Mouse (Mus musculus): Measurements from ENCODE around the gene Dnajc28. TPM values are rescaled to one million over a fixed set of nuclear protein-coding genes. Genes with fewer than 3 reads are reported as not detected.
A peak's percentile ranks its signal among the peaks of the same experiment; 100 is the strongest.
"Not testable (repeated sequence)": the region's sequence is repeated elsewhere in the genome, so short reads cannot be mapped to it uniquely, and the experiment has no call there.

Dnajc28 gene
- polyA plus RNA-seq, 1 experiment from 2014 or later = 4.5 TPM

GRCm38 (mm10) chr16:91652191-91652590 is 33.4 kb upstream of the Dnajc28 start:
- DNase-seq (ENCODE audit: low spot score) = no peak
- WGBS = 95% methylated on average over 3 of the region's 3 CpGs
- no peak overlapping the region for H3K9ac ChIP-seq (ENCODE audit: low read depth, low read length)
- H3K27ac ChIP-seq (replicated peaks; ENCODE audit: low read depth, low read length) = no peak overlapping the region
- no peak overlapping the region for H3K4me3 ChIP-seq (ENCODE audit: low read depth, low read length)
- H3K4me1 ChIP-seq (ENCODE audit: control insufficient read depth, insufficient read depth, low read length) = peaks cover 4% of the 10 kb centered on the region
- no peaks in the 10 kb centered on the region for H3K27me3 ChIP-seq (replicated peaks; ENCODE audit: control insufficient read depth, insufficient read depth, low read length)
- H3K9me3 ChIP-seq (ENCODE audit: control insufficient read depth, low read length) = no peaks in the 10 kb centered on the region
- no peak overlapping the region for H3K4me2 ChIP-seq (ENCODE audit: low read depth, low read length)
- H3K36me3 ChIP-seq (ENCODE audit: control insufficient read depth, insufficient read depth, low read length) = peaks cover 58% of the 10 kb centered on the region
- ATAC-seq (ENCODE audit: low read depth) = no peak

DNA sequence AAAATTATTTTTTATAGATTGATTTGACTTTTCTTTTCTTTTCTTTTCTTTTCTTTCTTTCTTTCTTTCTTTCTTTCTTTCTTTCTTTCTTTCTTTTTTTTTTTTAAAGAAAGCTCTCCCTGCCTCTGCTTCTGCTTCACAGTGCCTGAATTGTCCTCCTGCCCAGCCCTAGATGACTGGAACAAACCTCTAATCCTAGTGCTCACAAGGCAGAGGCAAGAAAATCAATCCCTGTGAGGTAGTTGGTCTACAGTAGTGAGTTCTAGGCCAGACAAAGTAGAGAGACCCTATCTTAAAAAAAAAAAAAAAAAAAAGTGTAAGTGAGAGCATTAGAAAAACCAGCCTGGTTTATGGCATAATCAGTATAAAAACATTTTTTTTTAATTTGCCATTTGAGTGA is 31.0 kb upstream of the Dnajc28 start:
- Histone ChIP-seq H3K4me3 (ENCODE audit: low read depth, low read length) (no peak overlapping the region), H3K36me3 (ENCODE audit: control insufficient read depth, insufficient read depth, low read length) (peaks cover 34% of the 10 kb centered on the region), H3K27ac (replicated peaks; ENCODE audit: low read depth, low read length) (no peak overlapping the region), H3K9ac (ENCODE audit: low read depth, low read length) (no peak overlapping the region), H3K4me1 (ENCODE audit: control insufficient read depth, insufficient read depth, low read length) (peaks cover 4% of the 10 kb centered on the region), H3K27me3 (replicated peaks; ENCODE audit: control insufficient read depth, insufficient read depth, low read length) (no peaks in the 10 kb centered on the region), H3K9me3 (ENCODE audit: control insufficient read depth, low read length) (no peaks in the 10 kb centered on the region), H3K4me2 (ENCODE audit: low read depth, low read length) (peak overlapping the region; percentile 23; the same call in 1 of the 2 replicates)
- DNase-seq (ENCODE audit: low spot score) (no peak), ATAC-seq (ENCODE audit: low read depth) (no peak)

- Histone ChIP-seq H3K9me3 (ENCODE audit: control insufficient read depth, low read length) (no peaks in the 10 kb centered on the region), H3K9ac (ENCODE audit: low read depth, low read length) (peak overlapping the region; percentile 25; the same call in 1 of the 2 replicates), H3K36me3 (ENCODE audit: control insufficient read depth, insufficient read depth, low read length) (peaks cover 29% of the 10 kb centered on the region), H3K27ac (replicated peaks; ENCODE audit: low read depth, low read length) (no peak overlapping the region), H3K4me3 (ENCODE audit: low read depth, low read length) (peak overlapping the region; percentile 77), H3K4me1 (ENCODE audit: control insufficient read depth, insufficient read depth, low read length) (peaks cover 4% of the 10 kb centered on the region), H3K27me3 (replicated peaks; ENCODE audit: control insufficient read depth, insufficient read depth, low read length) (no peaks in the 10 kb centered on the region), H3K4me2 (ENCODE audit: low read depth, low read length) (peak overlapping the region; percentile 70)
- DNase-seq (ENCODE audit: low spot score) (no peak), ATAC-seq (ENCODE audit: low read depth) (no peak)
- 60% methylated on average over 3 of the region's 3 CpGs for WGBS
These were observed 30.4 kb upstream of the Dnajc28 start for GRCm38 (mm10) chr16:91649246-91649645.

DNA sequence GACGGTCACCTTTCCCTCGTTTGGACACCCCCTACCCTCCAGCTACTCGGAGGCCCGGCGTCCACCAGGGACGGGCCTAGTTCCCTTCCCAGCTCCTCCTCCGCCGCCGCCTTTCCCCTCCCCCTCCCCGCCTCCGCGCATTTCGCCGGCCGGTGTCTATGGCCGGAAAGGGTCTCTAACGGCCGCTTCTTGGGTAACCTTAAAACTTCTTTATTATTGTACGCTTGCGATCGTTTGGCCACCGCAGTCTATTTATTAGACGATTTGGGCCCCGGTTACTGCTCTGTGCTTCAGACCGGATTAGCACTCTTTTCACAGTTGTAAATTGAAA is 29.4 kb upstream of the Dnajc28 start:
- under 1% methylated on average over 25 of the region's 25 CpGs for WGBS
- ATAC-seq (ENCODE audit: low read depth) (peak; percentile 69), DNase-seq (ENCODE audit: low spot score) (peak; percentile 73)
- peak overlapping the region; percentile 70 for H3K4me2 ChIP-seq (ENCODE audit: low read depth, low read length)
- H3K27me3 ChIP-seq (replicated peaks; ENCODE audit: control insufficient read depth, insufficient read depth, low read length) = no peaks in the 10 kb centered on the region
- H3K27ac ChIP-seq (replicated peaks; ENCODE audit: low read depth, low read length) = peak overlapping the region; percentile 97
- peak overlapping the region; percentile 77 for H3K4me3 ChIP-seq (ENCODE audit: low read depth, low read length)
- H3K4me1 ChIP-seq (ENCODE audit: control insufficient read depth, insufficient read depth, low read length) = peaks cover 4% of the 10 kb centered on the region
- H3K36me3 ChIP-seq (ENCODE audit: control insufficient read depth, insufficient read depth, low read length) = peaks cover 22% of the 10 kb centered on the region
- H3K9me3 ChIP-seq (ENCODE audit: control insufficient read depth, low read length) = no peaks in the 10 kb centered on the region
- peak overlapping the region; percentile 89 for H3K9ac ChIP-seq (ENCODE audit: low read depth, low read length)

DNA sequence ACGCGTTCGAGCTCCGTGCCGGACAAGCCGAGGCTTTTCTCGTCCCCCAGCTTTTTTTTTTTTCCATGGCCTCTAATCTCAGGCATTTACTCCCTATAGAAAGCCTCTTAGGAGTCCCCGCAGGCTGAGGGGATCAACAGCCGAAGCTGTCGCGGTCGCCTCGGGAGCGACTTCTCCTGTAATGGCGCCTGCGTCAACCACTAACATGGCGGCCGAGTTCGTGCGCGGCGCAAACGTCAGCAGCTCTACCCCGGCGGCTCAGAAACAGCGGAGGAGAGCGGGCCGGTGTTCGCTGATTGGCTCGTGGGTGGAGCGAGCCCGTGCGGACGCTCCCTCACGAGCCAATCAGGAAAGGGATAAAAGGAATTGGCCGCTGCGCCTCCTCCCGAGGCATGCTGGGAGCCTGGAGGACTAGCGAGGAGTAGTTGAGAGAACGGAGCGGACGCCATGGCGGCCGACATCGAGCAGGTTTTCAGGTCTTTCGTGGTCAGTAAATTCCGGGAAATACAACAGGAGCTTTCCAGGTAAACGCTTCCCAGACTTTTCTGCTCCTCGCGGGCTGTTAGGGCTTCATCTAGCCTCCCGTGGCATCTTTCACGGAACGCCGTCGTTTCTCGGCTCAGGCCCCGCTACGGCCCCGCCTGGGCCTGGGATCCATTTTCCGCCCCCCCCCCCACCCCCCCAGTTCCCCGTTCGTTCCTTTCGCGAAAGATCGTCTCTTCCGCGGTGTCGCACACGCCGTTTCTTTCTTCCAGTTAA is 28.8 kb upstream of the Dnajc28 start, which contains the start of gene Son:
TSS of gene Son (plus strand) at position 46 of the 759 bp plus-strand sequence.
- Histone ChIP-seq H3K36me3 (ENCODE audit: control insufficient read depth, insufficient read depth, low read length) (peaks cover 25% of the 10 kb centered on the region), H3K4me1 (ENCODE audit: control insufficient read depth, insufficient read depth, low read length) (peaks cover 4% of the 10 kb centered on the region), H3K4me2 (ENCODE audit: low read depth, low read length) (peak within 1 kb of the TSS; percentile 76), H3K27ac (replicated peaks; ENCODE audit: low read depth, low read length) (peak within 1 kb of the TSS; percentile 97), H3K4me3 (ENCODE audit: low read depth, low read length) (peak within 1 kb of the TSS; percentile 77), H3K9ac (ENCODE audit: low read depth, low read length) (peak within 1 kb of the TSS; percentile 89), H3K9me3 (ENCODE audit: control insufficient read depth, low read length) (no peaks in the 10 kb centered on the region), H3K27me3 (replicated peaks; ENCODE audit: control insufficient read depth, insufficient read depth, low read length) (no peaks in the 10 kb centered on the region)
- WGBS = under 1% methylated on average over 62 of the region's 70 CpGs
- peak; percentile 99 for DNase-seq (ENCODE audit: low spot score)
- peak; percentile 96 for ATAC-seq (ENCODE audit: low read depth)

GRCm38 (mm10) chr16:91646681-91647419 is 28.0 kb upstream of the Dnajc28 start, which contains the start of gene Gart:
Gene Gart (minus strand): TSS chr16:91646952.
- Histone ChIP-seq H3K4me1 (ENCODE audit: control insufficient read depth, insufficient read depth, low read length) (peaks cover 4% of the 10 kb centered on the region), H3K27me3 (replicated peaks; ENCODE audit: control insufficient read depth, insufficient read depth, low read length) (no peaks in the 10 kb centered on the region), H3K36me3 (ENCODE audit: control insufficient read depth, insufficient read depth, low read length) (peaks cover 25% of the 10 kb centered on the region), H3K9me3 (ENCODE audit: control insufficient read depth, low read length) (no peaks in the 10 kb centered on the region), H3K9ac (ENCODE audit: low read depth, low read length) (peak within 1 kb of the TSS; percentile 89), H3K4me3 (ENCODE audit: low read depth, low read length) (peak within 1 kb of the TSS; percentile 77), H3K27ac (replicated peaks; ENCODE audit: low read depth, low read length) (peak within 1 kb of the TSS; percentile 97), H3K4me2 (ENCODE audit: low read depth, low read length) (peak within 1 kb of the TSS; percentile 76)
- WGBS = under 1% methylated on average over 37 of the region's 59 CpGs
- DNase-seq (ENCODE audit: low spot score) = peak; percentile 97
- peak; percentile 91 for ATAC-seq (ENCODE audit: low read depth)

GRCm38 (mm10) chr16:91645995-91646602 is 27.3 kb upstream of the Dnajc28 start:
- Histone ChIP-seq H3K9ac (ENCODE audit: low read depth, low read length) (peak overlapping the region; percentile 89), H3K4me1 (ENCODE audit: control insufficient read depth, insufficient read depth, low read length) (peaks cover 4% of the 10 kb centered on the region), H3K4me3 (ENCODE audit: low read depth, low read length) (peak overlapping the region; percentile 77), H3K27ac (replicated peaks; ENCODE audit: low read depth, low read length) (peak overlapping the region; percentile 97), H3K27me3 (replicated peaks; ENCODE audit: control insufficient read depth, insufficient read depth, low read length) (no peaks in the 10 kb centered on the region), H3K9me3 (ENCODE audit: control insufficient read depth, low read length) (no peaks in the 10 kb centered on the region), H3K36me3 (ENCODE audit: control insufficient read depth, insufficient read depth, low read length) (peaks cover 26% of the 10 kb centered on the region), H3K4me2 (ENCODE audit: low read depth, low read length) (peak overlapping the region; percentile 76)
- DNase-seq (ENCODE audit: low spot score) (peak; percentile 20), ATAC-seq (ENCODE audit: low read depth) (no peak)
- WGBS = under 1% methylated on average over 11 of the region's 11 CpGs

- ATAC-seq (ENCODE audit: low read depth); H3K9ac ChIP-seq (ENCODE audit: low read depth, low read length); H3K4me3 ChIP-seq (ENCODE audit: low read depth, low read length); H3K27me3 ChIP-seq (replicated peaks; ENCODE audit: control insufficient read depth, insufficient read depth, low read length); H3K9me3 ChIP-seq (ENCODE audit: control insufficient read depth, low read length); H3K4me1 ChIP-seq (ENCODE audit: control insufficient read depth, insufficient read depth, low read length); DNase-seq (ENCODE audit: low spot score); H3K27ac ChIP-seq (replicated peaks; ENCODE audit: low read depth, low read length): not testable (repeated sequence)
- peaks cover 28% of the 10 kb centered on the region for H3K36me3 ChIP-seq (ENCODE audit: control insufficient read depth, insufficient read depth, low read length)
- peak overlapping the region; percentile 76; the same call in 1 of the 2 replicates for H3K4me2 ChIP-seq (ENCODE audit: low read depth, low read length)
- WGBS = no CpG with 5 or more reads among the region's 2 CpGs
These were observed 26.6 kb upstream of the Dnajc28 start for GRCm38 (mm10) chr16:91645420-91645819.

All from embryonic facial prominence, embryonic 14.5 days (tissue).